In genomic region chr11:119919897-119920296, GRCm38 (mm10) we compare ENCODE assay signal across 9 mouse cellular contexts. TPM values are rescaled to one million over a fixed set of nuclear protein-coding genes. Genes with fewer than 3 reads are reported as not detected.
DNase-seq lines count a peak whose midpoint lies in the region; ATAC-seq and TF ChIP-seq lines count a peak whose summit lies in the region.
"Had no signal": no experiment of that assay in that cellular context is flagged by ENCODE, and none has a peak within 500 bp of the region (broad histone marks: within the 10 kb centered on the region; RNA-seq: fewer than 3 reads in every experiment).

No protein-coding gene starts in this region.

- H3K4me1 ChIP-seq in hindbrain, embryonic 11.5 days (replicated peaks; ENCODE audit: control insufficient read depth, insufficient read depth, low read length): no peaks in the 10 kb centered on the region; the same call in 1 of the 2 replicates
- peaks cover 7% of the 10 kb centered on the region for H3K4me1 ChIP-seq in hindbrain, embryonic 16.5 days (ENCODE audit: control insufficient read depth, insufficient read depth, low read depth, low read length)
- H3K4me1 ChIP-seq in embryonic facial prominence, embryonic 11.5 days (ENCODE audit: control insufficient read depth, insufficient read depth, low read length): no peaks in the 10 kb centered on the region

- ATAC-seq in hindbrain, embryonic 11.5 days (ENCODE audit: low FRiP score): no peak
- ATAC-seq in hindbrain, embryonic 16.5 days: no peak
- no peak for ATAC-seq in embryonic facial prominence, embryonic 11.5 days (replicated peaks; ENCODE audit: insufficient number of reproducible peaks, low FRiP score, low TSS enrichment, low read depth)

- 0 out of 2 replicates have a peak, but pooled peaks cover 3% of the 10 kb centered on the region for H3K36me3 ChIP-seq in hindbrain, embryonic 11.5 days (ENCODE audit: control insufficient read depth, insufficient read depth, low read length)
- peaks cover 26% of the 10 kb centered on the region for H3K36me3 ChIP-seq in hindbrain, embryonic 16.5 days (ENCODE audit: control insufficient read depth, insufficient read depth, low read length)
- H3K36me3 ChIP-seq in C2C12 (ENCODE audit: control insufficient read depth, insufficient read depth): peaks cover 36% of the 10 kb centered on the region
- H3K36me3 ChIP-seq in embryonic facial prominence, embryonic 11.5 days (replicated peaks; ENCODE audit: control insufficient read depth, insufficient read depth, low read depth, low read length): peaks cover 7% of the 10 kb centered on the region; the same call in 1 of the 2 replicates

- no peak overlapping the region for H3K27ac ChIP-seq in hindbrain, embryonic 11.5 days (ENCODE audit: low read depth, low read length)
- H3K27ac ChIP-seq in hindbrain, embryonic 16.5 days (ENCODE audit: low read depth, low read length): no peak overlapping the region
- H3K27ac ChIP-seq in embryonic facial prominence, embryonic 11.5 days (replicated peaks; ENCODE audit: low read depth, low read length): no peak overlapping the region
- H3K27ac ChIP-seq: limb, embryonic 13.5 days had no signal

- TF ChIP-seq CTCF in C2C12 (IDR thresholded peaks at IDR 0.05; ENCODE audit: control insufficient read depth, insufficient read depth, insufficient read length): peak; percentile 77

- H3K4me2 ChIP-seq in hindbrain, embryonic 11.5 days (replicated peaks; ENCODE audit: low read depth, low read length): no peak overlapping the region
- H3K4me2 ChIP-seq in hindbrain, embryonic 16.5 days (ENCODE audit: low read length): no peak overlapping the region
- H3K4me2 ChIP-seq in embryonic facial prominence, embryonic 11.5 days (ENCODE audit: low read depth, low read length): no peak overlapping the region
- H3K4me2 ChIP-seq: limb, embryonic 13.5 days had no signal

- no peaks in the 10 kb centered on the region for H3K79me3 ChIP-seq in C2C12 (ENCODE audit: low read depth)

- 62% methylated on average over 8 of the region's 8 CpGs for WGBS in hindbrain, embryonic 11.5 days
- WGBS in hindbrain, embryonic 16.5 days: 60% methylated on average over 8 of the region's 8 CpGs
- WGBS in embryonic facial prominence, embryonic 11.5 days: 67% methylated on average over 8 of the region's 8 CpGs

- H3ac ChIP-seq in C2C12 (ENCODE audit: control insufficient read depth, insufficient read length, low read depth): no peak overlapping the region

- no peak overlapping the region for H3K9ac ChIP-seq in hindbrain, embryonic 11.5 days (ENCODE audit: low read depth, low read length)
- H3K9ac ChIP-seq in hindbrain, embryonic 16.5 days (ENCODE audit: low read depth, low read length): no peak overlapping the region
- no peak overlapping the region for H3K9ac ChIP-seq in embryonic facial prominence, embryonic 11.5 days (replicated peaks; ENCODE audit: low read length)
- H3K9ac ChIP-seq: limb, embryonic 13.5 days had no signal

- no peak overlapping the region for H3K4me3 ChIP-seq in hindbrain, embryonic 11.5 days (ENCODE audit: low read depth, low read length)
- H3K4me3 ChIP-seq in hindbrain, embryonic 16.5 days (ENCODE audit: low read length): no peak overlapping the region
- no peak overlapping the region for H3K4me3 ChIP-seq in C2C12 (ENCODE audit: insufficient read depth, poor library complexity, severe bottlenecking)
- no peak overlapping the region for H3K4me3 ChIP-seq in embryonic facial prominence, embryonic 11.5 days (ENCODE audit: low read depth, low read length)
- H3K4me3 ChIP-seq: limb, embryonic 13.5 days had no signal

- DNase-seq in hindbrain, embryonic 11.5 days (ENCODE audit: low spot score): peak; percentile 81
- peak; percentile 67 for DNase-seq in adrenal gland, adult 2 months
- DNase-seq in embryonic facial prominence, embryonic 11.5 days (ENCODE audit: low spot score): peak; percentile 49
- DNase-seq in kidney, postnatal 36 days: peak; percentile 58 to 87
- peak; percentile 82 for DNase-seq in lung, postnatal 36 days
- peak; percentile 89 for DNase-seq in testis, postnatal 10 days (ENCODE audit: low spot score)

- no peaks in the 10 kb centered on the region for H3K27me3 ChIP-seq in hindbrain, embryonic 11.5 days (ENCODE audit: control insufficient read depth, insufficient read depth, low read length)
- H3K27me3 ChIP-seq in hindbrain, embryonic 16.5 days (replicated peaks; ENCODE audit: control insufficient read depth, insufficient read depth, low read length): no peaks in the 10 kb centered on the region
- H3K27me3 ChIP-seq in C2C12 (ENCODE audit: control insufficient read depth, insufficient read depth, insufficient read length): no peaks in the 10 kb centered on the region
- H3K27me3 ChIP-seq in embryonic facial prominence, embryonic 11.5 days (ENCODE audit: control insufficient read depth, insufficient read depth, low read length): no peaks in the 10 kb centered on the region
- H3K27me3 ChIP-seq: limb, embryonic 13.5 days had no signal

- H3K9me3 ChIP-seq in hindbrain, embryonic 11.5 days (ENCODE audit: control insufficient read depth, low read length): no peaks in the 10 kb centered on the region
- no peaks in the 10 kb centered on the region for H3K9me3 ChIP-seq in hindbrain, embryonic 16.5 days (ENCODE audit: control insufficient read depth, low read length)
- no peaks in the 10 kb centered on the region for H3K9me3 ChIP-seq in embryonic facial prominence, embryonic 11.5 days (replicated peaks; ENCODE audit: control insufficient read depth, low read length)
- H3K9me3 ChIP-seq: limb, embryonic 13.5 days had no signal

- peaks cover 16% of the 10 kb centered on the region for H3K79me2 ChIP-seq in C2C12 (ENCODE audit: control insufficient read depth, insufficient read depth)

TF ChIP-seq in C2C12, 6 proteins besides CTCF, POLR2A, EP300 and RAD21:
- TF ChIP-seq MYOG (IDR thresholded peaks at IDR 0.05; ENCODE audit: control insufficient read depth, extremely low read depth, insufficient read length): no peak

RNA-seq across cellular contexts. Expression of gene Chmp6, which starts 6.7 kb away (rescaled TPM):
- polyA plus RNA-seq in hindbrain, embryonic 11.5 days (2014; fragmentation: Nextera tagmentation; extraction: Ambion mirVana): 87.2 and 88.3 TPM in 2 replicates
- 112 and 114 TPM in 2 replicates for polyA plus RNA-seq in hindbrain, embryonic 16.5 days (2015; fragmentation: Nextera tagmentation; extraction: Ambion mirVana)
- polyA plus RNA-seq in C2C12 (2012; fragmentation: generic; extraction: Trizol): 64.9 TPM
- 10 to 100 TPM; 26.0 to 34.9 TPM for total RNA-seq in adrenal gland, adult 2 months (2021)
- polyA plus RNA-seq in adrenal gland, adult 2 months (2012; rRNA removed): 56.8 and 66.5 TPM in 2 replicates
- 93.8 and 106 TPM in 2 replicates for polyA plus RNA-seq in embryonic facial prominence, embryonic 11.5 days (2014; fragmentation: Nextera tagmentation; extraction: Ambion mirVana)

RNA-seq across cellular contexts. Expression of gene Baiap2, which starts 22.7 kb away (rescaled TPM):
- 10.1 and 11.5 TPM in 2 replicates for polyA plus RNA-seq in hindbrain, embryonic 11.5 days (2014; fragmentation: Nextera tagmentation; extraction: Ambion mirVana)
- polyA plus RNA-seq in hindbrain, embryonic 16.5 days (2015; fragmentation: Nextera tagmentation; extraction: Ambion mirVana): 22.8 and 23.9 TPM in 2 replicates
- polyA plus RNA-seq in C2C12 (2012; fragmentation: generic; extraction: Trizol): 41.5 TPM
- 10 to 100 TPM; 17.0 to 23.2 TPM for total RNA-seq in adrenal gland, adult 2 months (2021)
- 42.3 and 46.7 TPM in 2 replicates for polyA plus RNA-seq in adrenal gland, adult 2 months (2012; rRNA removed)
- 11.9 and 13.9 TPM in 2 replicates for polyA plus RNA-seq in embryonic facial prominence, embryonic 11.5 days (2014; fragmentation: Nextera tagmentation; extraction: Ambion mirVana)
